16 mouse cellular contexts compared by ENCODE assay signal in the genomic region with DNA sequence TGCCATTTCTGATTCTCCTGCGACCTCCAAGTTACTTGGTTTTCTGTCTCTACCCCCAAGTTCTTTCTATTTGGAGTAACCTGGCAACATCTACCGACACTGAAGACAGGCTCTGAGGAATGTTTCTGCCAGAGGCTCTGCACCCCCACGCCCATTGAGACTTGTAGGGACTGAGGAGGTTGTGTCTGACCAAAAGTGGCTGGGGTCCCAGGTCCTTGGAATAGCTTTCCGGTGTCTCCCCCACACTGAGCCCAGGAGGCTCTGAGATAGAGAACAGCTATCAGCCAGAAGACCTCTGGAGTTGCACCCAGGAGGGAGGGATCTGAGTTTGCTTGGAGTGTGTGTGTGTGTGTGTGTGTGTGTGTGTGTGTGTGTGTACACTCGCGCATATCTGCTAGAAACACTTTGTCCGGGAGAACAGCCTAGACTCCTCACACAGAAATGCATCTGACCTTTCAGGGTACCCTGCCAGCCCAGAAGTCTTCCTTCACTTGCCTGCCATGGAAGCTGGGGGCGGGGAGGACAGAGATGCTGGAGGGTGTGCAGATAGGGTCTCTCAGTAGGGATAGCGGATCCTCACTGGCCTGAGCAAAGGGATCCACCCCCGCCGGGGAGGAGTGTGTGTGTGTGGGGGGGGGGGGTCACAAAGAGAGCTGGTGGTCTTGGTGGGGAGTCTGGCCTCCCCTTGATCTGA. TPM values are rescaled to one million over a fixed set of nuclear protein-coding genes. Genes with fewer than 3 reads are reported as not detected.
A peak's percentile ranks its signal among the peaks of the same experiment; 100 is the strongest.
DNase-seq lines count a peak whose midpoint lies in the region; ATAC-seq and TF ChIP-seq lines count a peak whose summit lies in the region.
"Had no signal": no experiment of that assay in that cellular context is flagged by ENCODE, and none has a peak within 500 bp of the region (broad histone marks: within the 10 kb centered on the region; RNA-seq: fewer than 3 reads in every experiment).

No protein-coding gene starts in this region.

- intact Hi-C loops in gastrocnemius, adult 2 months (cut with DNase I), result no loop called here

- TF ChIP-seq CTCF in gastrocnemius, adult 2 months (IDR thresholded peaks at IDR 0.05), result no peak
- TF ChIP-seq CTCF in stomach, postnatal 0 days (IDR thresholded peaks at IDR 0.05; ENCODE audit: low read depth), result no peak

- H3K4me3 ChIP-seq in gastrocnemius, adult 2 months, result peak overlapping the region; percentile 71
- H3K4me3 ChIP-seq in kidney, embryonic 16.5 days (ENCODE audit: low read length), result peak overlapping the region; percentile 51
- peak overlapping the region; percentile 39; the same call in 1 of the 2 replicates for H3K4me3 ChIP-seq in midbrain, embryonic 12.5 days
- H3K4me3 ChIP-seq in midbrain, embryonic 16.5 days (ENCODE audit: low read depth, low read length), result no peak overlapping the region
- peak overlapping the region; percentile 48 for H3K4me3 ChIP-seq in stomach, postnatal 0 days (ENCODE audit: low read depth, low read length)
- H3K4me3 ChIP-seq: erythroblast, embryonic 14.5 days; layer of hippocampus, adult 2 months; myocyte had no signal

- H3K27me3 ChIP-seq in kidney, embryonic 16.5 days (ENCODE audit: insufficient read depth, low read length), result peaks cover 30% of the 10 kb centered on the region
- peaks cover 73% of the 10 kb centered on the region for H3K27me3 ChIP-seq in midbrain, embryonic 12.5 days
- H3K27me3 ChIP-seq in midbrain, embryonic 16.5 days (ENCODE audit: control insufficient read depth, insufficient read depth, low read depth, low read length), result peaks cover 38% of the 10 kb centered on the region
- H3K27me3 ChIP-seq in stomach, postnatal 0 days (ENCODE audit: control insufficient read depth, insufficient read depth, low read length), result no peaks in the 10 kb centered on the region; the same call in 1 of the 2 replicates
- H3K27me3 ChIP-seq: Patski had no signal

- peak; percentile 19; the same call in 1 of the 2 replicates for ATAC-seq in kidney, embryonic 16.5 days (ENCODE audit: low FRiP score, low TSS enrichment)
- no peak for ATAC-seq in midbrain, embryonic 12.5 days (ENCODE audit: low FRiP score, low read depth)
- no peak for ATAC-seq in midbrain, embryonic 16.5 days
- peak; percentile 25; the same call in 1 of the 2 replicates for ATAC-seq in stomach, postnatal 0 days (ENCODE audit: low FRiP score, low TSS enrichment)
- ATAC-seq: Patski had no signal

- no peak for DNase-seq in gastrocnemius, adult 2 months
- no peak for DNase-seq in gastrocnemius, postnatal 10 days
- no peak for DNase-seq in kidney, adult 11 months
- DNase-seq in stomach, postnatal 0 days (ENCODE audit: low spot score), result no peak
- DNase-seq in Muller cell, postnatal 12 days (ENCODE audit: inconsistent ontology term), result no peak
- DNase-seq: adrenal gland, postnatal 25 days; cerebellum, adult 2 months; gastrocnemius, postnatal 36 days; right cerebral cortex, postnatal 25 days had no signal

- no peak for TF ChIP-seq EP300 in stomach, postnatal 0 days (optimal IDR thresholded peaks at IDR 0.05)

- peak overlapping the region; percentile 66; the same call in 1 of the 2 replicates for H3K27ac ChIP-seq in gastrocnemius, adult 2 months
- no peak overlapping the region for H3K27ac ChIP-seq in kidney, embryonic 16.5 days (ENCODE audit: low read length)
- no peak overlapping the region for H3K27ac ChIP-seq in midbrain, embryonic 12.5 days (replicated peaks)
- H3K27ac ChIP-seq in midbrain, embryonic 16.5 days (ENCODE audit: low read length), result no peak overlapping the region
- H3K27ac ChIP-seq in stomach, postnatal 0 days (replicated peaks), result no peak overlapping the region
- H3K27ac ChIP-seq: layer of hippocampus, adult 2 months had no signal

- H3K36me3 ChIP-seq in kidney, embryonic 16.5 days (ENCODE audit: insufficient read depth, low read length), result no peaks in the 10 kb centered on the region
- H3K36me3 ChIP-seq in midbrain, embryonic 12.5 days, result no peaks in the 10 kb centered on the region
- no peaks in the 10 kb centered on the region for H3K36me3 ChIP-seq in midbrain, embryonic 16.5 days (ENCODE audit: control insufficient read depth, insufficient read depth, low read length)
- no peaks in the 10 kb centered on the region for H3K36me3 ChIP-seq in stomach, postnatal 0 days (ENCODE audit: control insufficient read depth, insufficient read depth, low read length)

- peaks cover 24% of the 10 kb centered on the region for H3K4me1 ChIP-seq in kidney, embryonic 16.5 days (ENCODE audit: insufficient read depth, low read length)
- peaks cover 6% of the 10 kb centered on the region; the same call in 1 of the 2 replicates for H3K4me1 ChIP-seq in midbrain, embryonic 12.5 days
- H3K4me1 ChIP-seq in midbrain, embryonic 16.5 days (ENCODE audit: control insufficient read depth, insufficient read depth, low read length), result peaks cover 3% of the 10 kb centered on the region; the same call in 1 of the 2 replicates
- H3K4me1 ChIP-seq in stomach, postnatal 0 days (replicated peaks; ENCODE audit: control insufficient read depth, insufficient read depth), result peaks cover 3% of the 10 kb centered on the region; the same call in 1 of the 2 replicates

- peak overlapping the region; percentile 72 for H3K4me2 ChIP-seq in kidney, embryonic 16.5 days (replicated peaks; ENCODE audit: low read depth, low read length)
- H3K4me2 ChIP-seq in midbrain, embryonic 12.5 days (replicated peaks), result no peak overlapping the region; the same call in 1 of the 2 replicates
- H3K4me2 ChIP-seq in midbrain, embryonic 16.5 days (ENCODE audit: low read length), result no peak overlapping the region
- peak overlapping the region; percentile 72 for H3K4me2 ChIP-seq in stomach, postnatal 0 days (replicated peaks; ENCODE audit: low read depth)

- WGBS in kidney, embryonic 16.5 days, result 28% methylated on average over 11 of the region's 11 CpGs
- WGBS in midbrain, embryonic 12.5 days, result 28% methylated on average over 11 of the region's 11 CpGs
- 28% methylated on average over 11 of the region's 11 CpGs for WGBS in midbrain, embryonic 16.5 days
- WGBS in stomach, postnatal 0 days, result 32% methylated on average over 9 of the region's 11 CpGs

- H3K9ac ChIP-seq in kidney, embryonic 16.5 days (replicated peaks; ENCODE audit: low read length), result no peak overlapping the region
- H3K9ac ChIP-seq in midbrain, embryonic 12.5 days (replicated peaks), result no peak overlapping the region
- no peak overlapping the region for H3K9ac ChIP-seq in midbrain, embryonic 16.5 days (ENCODE audit: low read depth, low read length)
- H3K9ac ChIP-seq in stomach, postnatal 0 days (ENCODE audit: low read length), result no peak overlapping the region

- no peaks in the 10 kb centered on the region for H3K9me3 ChIP-seq in kidney, embryonic 16.5 days (ENCODE audit: low read length)
- no peaks in the 10 kb centered on the region for H3K9me3 ChIP-seq in midbrain, embryonic 12.5 days
- no peaks in the 10 kb centered on the region for H3K9me3 ChIP-seq in midbrain, embryonic 16.5 days (replicated peaks; ENCODE audit: control insufficient read depth, low read length, poor library complexity, severe bottlenecking)
- no peaks in the 10 kb centered on the region for H3K9me3 ChIP-seq in stomach, postnatal 0 days (ENCODE audit: control insufficient read depth, low read length)

RNA-seq across cellular contexts. Expression of gene Col8a2, which starts 0.9 kb away (rescaled TPM):
- 1 to 10 TPM in 1 of 2 experiments, under 1 TPM in 1; 0.74 to 6.0 TPM for total RNA-seq in gastrocnemius, adult 2 months (2021)
- total RNA-seq in gastrocnemius, postnatal 10 days (2021), result 1 to 10 TPM; 5.7 to 5.9 TPM
- polyA plus RNA-seq in kidney, embryonic 16.5 days (2015; fragmentation: Nextera tagmentation; extraction: Ambion mirVana), result 11.1 and 11.4 TPM in 2 replicates
- polyA plus RNA-seq in midbrain, embryonic 12.5 days (2016; fragmentation: Nextera tagmentation; extraction: Ambion mirVana), result 21.7 and 41.3 TPM in 2 replicates
- polyA plus RNA-seq in midbrain, embryonic 16.5 days (2015; fragmentation: Nextera tagmentation; extraction: Ambion mirVana), result 2.2 and 2.5 TPM in 2 replicates
- polyA plus RNA-seq in stomach, postnatal 0 days (2015; fragmentation: Nextera tagmentation; extraction: Ambion mirVana), result 6.4 and 7.8 TPM in 2 replicates
- polyA plus RNA-seq: erythroblast, embryonic 14.5 days had no signal

RNA-seq across cellular contexts. Expression of gene Trappc3, which starts 25.3 kb away (rescaled TPM):
- total RNA-seq in gastrocnemius, adult 2 months (2021), result 10 to 100 TPM; 18.6 to 24.3 TPM
- total RNA-seq in gastrocnemius, postnatal 10 days (2021), result 10 to 100 TPM; 25.7 to 29.2 TPM
- 113 and 120 TPM in 2 replicates for polyA plus RNA-seq in kidney, embryonic 16.5 days (2015; fragmentation: Nextera tagmentation; extraction: Ambion mirVana)
- polyA plus RNA-seq in midbrain, embryonic 12.5 days (2016; fragmentation: Nextera tagmentation; extraction: Ambion mirVana), result 103 and 108 TPM in 2 replicates
- polyA plus RNA-seq in midbrain, embryonic 16.5 days (2015; fragmentation: Nextera tagmentation; extraction: Ambion mirVana), result 193 and 198 TPM in 2 replicates
- polyA plus RNA-seq in stomach, postnatal 0 days (2015; fragmentation: Nextera tagmentation; extraction: Ambion mirVana), result 80.7 and 84.6 TPM in 2 replicates

RNA-seq across cellular contexts. Expression of gene Map7d1, which starts 31.3 kb away (rescaled TPM):
- total RNA-seq in gastrocnemius, adult 2 months (2021), result 100 to 1,000 TPM; 177 to 199 TPM
- 100 to 1,000 TPM; 209 to 239 TPM for total RNA-seq in gastrocnemius, postnatal 10 days (2021)
- 31.5 and 32.2 TPM in 2 replicates for polyA plus RNA-seq in kidney, embryonic 16.5 days (2015; fragmentation: Nextera tagmentation; extraction: Ambion mirVana)
- 135 and 142 TPM in 2 replicates for polyA plus RNA-seq in midbrain, embryonic 12.5 days (2016; fragmentation: Nextera tagmentation; extraction: Ambion mirVana)
- polyA plus RNA-seq in midbrain, embryonic 16.5 days (2015; fragmentation: Nextera tagmentation; extraction: Ambion mirVana), result 66.1 and 68.2 TPM in 2 replicates
- 15.2 and 17.8 TPM in 2 replicates for polyA plus RNA-seq in stomach, postnatal 0 days (2015; fragmentation: Nextera tagmentation; extraction: Ambion mirVana)

RNA-seq across cellular contexts. Expression of gene Adprhl2, which starts 34.1 kb away (rescaled TPM):
- 1 to 10 TPM; 9.3 to 9.5 TPM for total RNA-seq in gastrocnemius, adult 2 months (2021)
- 10 to 100 TPM; 12.9 to 15.7 TPM for total RNA-seq in gastrocnemius, postnatal 10 days (2021)
- polyA plus RNA-seq in kidney, embryonic 16.5 days (2015; fragmentation: Nextera tagmentation; extraction: Ambion mirVana), result 85.3 and 91.6 TPM in 2 replicates
- polyA plus RNA-seq in midbrain, embryonic 12.5 days (2016; fragmentation: Nextera tagmentation; extraction: Ambion mirVana), result 67.2 and 70.5 TPM in 2 replicates
- 83.9 and 87.5 TPM in 2 replicates for polyA plus RNA-seq in midbrain, embryonic 16.5 days (2015; fragmentation: Nextera tagmentation; extraction: Ambion mirVana)
- 33.8 and 35.7 TPM in 2 replicates for polyA plus RNA-seq in stomach, postnatal 0 days (2015; fragmentation: Nextera tagmentation; extraction: Ambion mirVana)

RNA-seq across cellular contexts. Expression of gene Tekt2, which starts 38.0 kb away (rescaled TPM):
- under 1 TPM in 1 of 2 experiments, not detected in 1; 0.64 TPM for total RNA-seq in gastrocnemius, adult 2 months (2021)
- 1 to 10 TPM in 1 of 2 experiments, under 1 TPM in 1; 0.80 to 1.5 TPM for total RNA-seq in gastrocnemius, postnatal 10 days (2021)
- 3.9 and 5.5 TPM in 2 replicates for polyA plus RNA-seq in kidney, embryonic 16.5 days (2015; fragmentation: Nextera tagmentation; extraction: Ambion mirVana)
- polyA plus RNA-seq in midbrain, embryonic 12.5 days (2016; fragmentation: Nextera tagmentation; extraction: Ambion mirVana), result 4.8 and 5.3 TPM in 2 replicates
- polyA plus RNA-seq in midbrain, embryonic 16.5 days (2015; fragmentation: Nextera tagmentation; extraction: Ambion mirVana), result 15.3 and 17.3 TPM in 2 replicates
- 3.6 and 3.9 TPM in 2 replicates for polyA plus RNA-seq in stomach, postnatal 0 days (2015; fragmentation: Nextera tagmentation; extraction: Ambion mirVana)
- polyA plus RNA-seq: erythroblast, embryonic 14.5 days had no signal

Comparison
In these comparisons a context has a peak if more than half of its experiments do, and no peak if none do; other contexts are left out.
1. ATAC-seq: peak in kidney, embryonic 16.5 days (single experiment) and stomach, postnatal 0 days (single experiment); none in midbrain, embryonic 12.5 days (single experiment) and midbrain, embryonic 16.5 days (single experiment).
2. H3K4me2 ChIP-seq: peak in kidney, embryonic 16.5 days (single experiment) and stomach, postnatal 0 days (single experiment); none in midbrain, embryonic 12.5 days (single experiment) and midbrain, embryonic 16.5 days (single experiment).